Comparison of ENCODE assay signal across 8 mouse cellular contexts in the genomic region with DNA sequence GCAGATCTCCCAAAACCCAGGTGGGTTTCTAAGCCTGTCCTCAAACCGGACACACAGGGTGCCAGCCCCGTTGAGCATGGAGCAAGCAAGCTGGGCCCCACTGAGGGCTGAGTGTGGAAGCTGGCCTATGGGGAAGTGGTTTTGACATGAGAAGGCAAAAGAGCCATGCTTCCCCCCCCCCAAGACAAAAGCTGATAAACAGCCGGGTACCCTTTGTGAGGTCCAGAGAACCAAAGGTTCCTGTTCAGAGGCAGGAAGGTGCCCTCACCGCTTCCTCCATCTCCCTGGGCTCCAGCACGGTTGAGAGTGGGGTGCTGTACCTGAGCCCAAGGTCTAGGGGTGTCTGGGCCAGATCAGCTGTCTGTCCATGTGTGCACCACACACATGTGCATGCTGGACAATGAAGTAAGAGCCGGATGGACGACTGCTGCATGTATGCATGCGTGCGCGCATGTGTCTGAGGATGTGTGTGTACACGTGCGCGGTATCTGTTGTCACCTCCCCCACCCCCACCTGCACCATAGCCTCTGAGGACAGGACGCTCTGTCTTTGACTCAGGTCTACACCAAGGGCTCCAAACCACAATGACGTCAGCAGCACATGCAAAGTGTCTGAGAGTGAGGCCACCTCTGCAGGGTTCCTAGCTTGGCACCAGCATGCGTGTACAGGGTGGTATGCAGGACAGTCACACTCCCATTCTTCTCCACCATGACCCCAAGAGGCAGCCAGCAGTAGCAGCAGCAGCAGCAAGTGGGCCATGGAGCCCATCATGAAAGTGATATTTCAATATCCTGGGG.
A peak's percentile ranks its signal among the peaks of the same experiment; 100 is the strongest.
DNase-seq lines count a peak whose midpoint lies in the region; ATAC-seq and TF ChIP-seq lines count a peak whose summit lies in the region.
"Had no signal": no experiment of that assay in that cellular context is flagged by ENCODE, and none has a peak within 500 bp of the region (broad histone marks: within the 10 kb centered on the region; RNA-seq: fewer than 3 reads in every experiment).

No protein-coding gene starts in this region.

- TF ChIP-seq CTCF in CH12.LX (conservative IDR thresholded peaks at IDR 0.05 in 1 of 2, IDR thresholded peaks at IDR 0.05 in 1 of 2; ENCODE audit: low read depth in 2 of 2, low read length in 2 of 2), result peak in 1 of 2 experiments; percentile 11; a peak in 1 of 4 replicates

- peak; percentile 35; the same call in 1 of the 2 replicates for TF ChIP-seq POLR2A in CH12.LX (IDR thresholded peaks at IDR 0.05; ENCODE audit: low read depth, low read length)

- H3K36me3 ChIP-seq in CH12.LX (replicated peaks in 1 of 2; ENCODE audit: control insufficient read depth in 1 of 2, insufficient read depth in 1 of 2, low read length in 1 of 2), result no peaks in the 10 kb centered on the region
- no peaks in the 10 kb centered on the region for H3K36me3 ChIP-seq in liver, embryonic 11.5 days (ENCODE audit: control insufficient read depth, insufficient read depth, low read length)

- TF ChIP-seq EP300 in CH12.LX (IDR thresholded peaks at IDR 0.05; ENCODE audit: low read length), result peak; percentile 86

- H3K4me3 ChIP-seq in CH12.LX (replicated peaks in 1 of 3; ENCODE audit: low read depth in 2 of 3, low read length in 2 of 3, poor library complexity in 1 of 3), result peak overlapping the region in 1 of 3 experiments; percentile 7
- no peak overlapping the region for H3K4me3 ChIP-seq in liver, embryonic 11.5 days (ENCODE audit: low read depth, low read length)

- DNase-seq in B cell, adult 2 months, result peak; percentile 92 to 93
- DNase-seq in CH12.LX (ENCODE audit: extremely low read depth), result peak; percentile 99
- DNase-seq in liver, embryonic 11.5 days (ENCODE audit: low spot score), result no peak
- peak; percentile 78 to 85 for DNase-seq in spleen, adult 18-20 months
- no peak for DNase-seq in ovary, postnatal 36 days (ENCODE audit: low spot score)
- DNase-seq in gastrocnemius, postnatal 10 days, result no peak
- no peak for DNase-seq in cerebellum, postnatal 10 days

- 63% methylated on average over 16 of the region's 16 CpGs for WGBS in liver, embryonic 11.5 days

- 0 out of 2 replicates have a peak, but pooled peaks have one; percentile 8 for ATAC-seq in liver, embryonic 11.5 days (replicated peaks; ENCODE audit: low FRiP score)

- no peak; the same call in none of the 2 replicates for TF ChIP-seq RAD21 in CH12.LX (IDR thresholded peaks at IDR 0.05; ENCODE audit: low read depth, low read length)

- H3K4me2 ChIP-seq in CH12.LX (ENCODE audit: insufficient read depth, low read depth, poor library complexity, severe bottlenecking), result peak overlapping the region; percentile 47
- H3K4me2 ChIP-seq in liver, embryonic 11.5 days, result peak overlapping the region; percentile 13; the same call in 1 of the 2 replicates

- in situ Hi-C loops in CH12.LX (cut with MboI; ENCODE audit: low pct_ligation_motif_present, low pct_unique_long_range_greater_than_20kb, low sequenced_read_pairs), result loop anchor here (5.0 kb wide), 1 partner anchor 63 kb away; no protein-coding TSS in a partner anchor

- no peak overlapping the region for H3K9ac ChIP-seq in CH12.LX (ENCODE audit: insufficient read depth, low read depth)
- H3K9ac ChIP-seq in liver, embryonic 11.5 days (ENCODE audit: low read depth, low read length), result no peak overlapping the region

- dilution Hi-C loops in CH12.LX (cut with MboI; ENCODE audit: extremely low pct_ligation_motif_present, extremely low pct_unique_long_range_greater_than_20kb, low sequenced_read_pairs), result no loop called here

- H3K27ac ChIP-seq in CH12.LX (ENCODE audit: insufficient read depth, low read depth), result peak overlapping the region; percentile 27
- no peak overlapping the region; the same call in 1 of the 2 replicates for H3K27ac ChIP-seq in liver, embryonic 11.5 days (ENCODE audit: low read depth, low read length)
- H3K27ac ChIP-seq: kidney, postnatal 0 days had no signal

- H3K9me3 ChIP-seq in CH12.LX (replicated peaks; ENCODE audit: low read length), result no peaks in the 10 kb centered on the region
- H3K9me3 ChIP-seq in liver, embryonic 11.5 days (ENCODE audit: control insufficient read depth, low read length), result no peaks in the 10 kb centered on the region

- H3K27me3 ChIP-seq in CH12.LX (replicated peaks), result no peaks in the 10 kb centered on the region
- H3K27me3 ChIP-seq in liver, embryonic 11.5 days (replicated peaks; ENCODE audit: control insufficient read depth, insufficient read depth, low read length), result no peaks in the 10 kb centered on the region

- peaks cover 37 to 65% of the 10 kb centered on the region in 2 experiments for H3K4me1 ChIP-seq in CH12.LX (ENCODE audit: control insufficient read depth in 1 of 2, insufficient read depth in 2 of 2)
- peaks cover 50% of the 10 kb centered on the region for H3K4me1 ChIP-seq in liver, embryonic 11.5 days (replicated peaks; ENCODE audit: control insufficient read depth, insufficient read depth, low read length)

- no peaks in the 10 kb centered on the region for H3K79me2 ChIP-seq in CH12.LX (replicated peaks; ENCODE audit: control insufficient read depth, extremely low read depth, insufficient read depth, poor library complexity, severe bottlenecking)

TF ChIP-seq in CH12.LX, 34 proteins besides CTCF, POLR2A, EP300 and RAD21:
- 0 out of 2 replicates have a peak, but pooled peaks have one; percentile 30 for TF ChIP-seq KAT2A (IDR thresholded peaks at IDR 0.05; ENCODE audit: insufficient replicate concordance, low read length)
- TF ChIP-seq JUND (conservative IDR thresholded peaks at IDR 0.05; ENCODE audit: low read depth, low read length), result peak; percentile 83
- TF ChIP-seq MAFK (IDR thresholded peaks at IDR 0.05; ENCODE audit: insufficient replicate concordance, low read length), result 0 out of 2 replicates have a peak, but pooled peaks have one; percentile 52
- no peak for TF ChIP-seq USF1 (IDR thresholded peaks at IDR 0.05; ENCODE audit: low read depth, low read length)
- no peak for TF ChIP-seq NELFE (IDR thresholded peaks at IDR 0.05; ENCODE audit: low read depth, low read length)
- no peak for TF ChIP-seq ZC3H11A (IDR thresholded peaks at IDR 0.05; ENCODE audit: low read depth, low read length)
- no peak for TF ChIP-seq ZKSCAN1 (IDR thresholded peaks at IDR 0.05; ENCODE audit: borderline replicate concordance, low read depth, low read length)
- no peak for TF ChIP-seq POLR2AphosphoS2 (IDR thresholded peaks at IDR 0.05; ENCODE audit: low read depth, low read length)
- no peak for TF ChIP-seq ZNF384 (IDR thresholded peaks at IDR 0.05; ENCODE audit: low read depth, low read length)
- peak; percentile 86 for TF ChIP-seq SIN3A (IDR thresholded peaks at IDR 0.05; ENCODE audit: low read length)
- peak; percentile 96 for TF ChIP-seq MAX (IDR thresholded peaks at IDR 0.05; ENCODE audit: low read length)
- TF ChIP-seq E2F4 (IDR thresholded peaks at IDR 0.05; ENCODE audit: insufficient replicate concordance, low read depth, low read length), result no peak
- peak; percentile 90 for TF ChIP-seq IRF4 (IDR thresholded peaks at IDR 0.05; ENCODE audit: low read depth, low read length)
- TF ChIP-seq TCF12 (IDR thresholded peaks at IDR 0.05; ENCODE audit: low read depth, low read length), result peak; percentile 94
- TF ChIP-seq TBP (conservative IDR thresholded peaks at IDR 0.05; ENCODE audit: low read depth, low read length), result no peak
- no peak for TF ChIP-seq GABPA (IDR thresholded peaks at IDR 0.05; ENCODE audit: insufficient replicate concordance, low read depth, low read length)
- TF ChIP-seq HCFC1 (IDR thresholded peaks at IDR 0.05; ENCODE audit: low read depth, low read length), result peak; percentile 54; the same call in 1 of the 2 replicates
- peak; percentile 82 for TF ChIP-seq RCOR1 (conservative IDR thresholded peaks at IDR 0.05; ENCODE audit: low read depth, low read length)
- TF ChIP-seq ZMIZ1 (IDR thresholded peaks at IDR 0.05; ENCODE audit: low read depth, low read length), result no peak
- TF ChIP-seq JUN (IDR thresholded peaks at IDR 0.05; ENCODE audit: insufficient read depth, low read depth, low read length), result peak; percentile 83
- peak; percentile 100 for TF ChIP-seq BHLHE40 (IDR thresholded peaks at IDR 0.05; ENCODE audit: low read depth, low read length)
- TF ChIP-seq CHD2 (IDR thresholded peaks at IDR 0.05; ENCODE audit: low read length), result peak; percentile 86
- no peak for TF ChIP-seq CHD1 (IDR thresholded peaks at IDR 0.05; ENCODE audit: low read depth, low read length)
- peak; percentile 71 for TF ChIP-seq NRF1 (IDR thresholded peaks at IDR 0.05; ENCODE audit: low read depth, low read length)
- TF ChIP-seq UBTF (IDR thresholded peaks at IDR 0.05; ENCODE audit: low read depth, low read length), result no peak
- 0 out of 2 replicates have a peak, but pooled peaks have one; percentile 41 for TF ChIP-seq MAZ (IDR thresholded peaks at IDR 0.05; ENCODE audit: low read depth, low read length)
- peak; percentile 93 for TF ChIP-seq ETS1 (conservative IDR thresholded peaks at IDR 0.05; ENCODE audit: low read depth, low read length)
- TF ChIP-seq PAX5 (IDR thresholded peaks at IDR 0.05; ENCODE audit: low read length), result no peak
- peak; percentile 73 for TF ChIP-seq MEF2A (IDR thresholded peaks at IDR 0.05; ENCODE audit: borderline replicate concordance, low read depth, low read length)
- TF ChIP-seq SMC3 (IDR thresholded peaks at IDR 0.05; ENCODE audit: low read depth, low read length), result peak; percentile 19; the same call in 1 of the 2 replicates
- peak; percentile 93 for TF ChIP-seq MXI1 (IDR thresholded peaks at IDR 0.05; ENCODE audit: low read depth, low read length)
- no peak for TF ChIP-seq USF2 (conservative IDR thresholded peaks at IDR 0.05; ENCODE audit: low read depth, low read length)
- peak; percentile 97 for TF ChIP-seq MYC (IDR thresholded peaks at IDR 0.05; ENCODE audit: low read depth, low read length)
- TF ChIP-seq ELF1 (IDR thresholded peaks at IDR 0.05; ENCODE audit: low read depth, low read length), result no peak

Comparison
In these comparisons a context has a peak if more than half of its experiments do, and no peak if none do; other contexts are left out.
1. DNase-seq: peak in B cell, adult 2 months (2 of 2), CH12.LX (single experiment) and spleen, adult 18-20 months (2 of 2); none in liver, embryonic 11.5 days (single experiment), ovary, postnatal 36 days (single experiment), gastrocnemius, postnatal 10 days (single experiment) and cerebellum, postnatal 10 days (0 of 2).